Mouse (Mus musculus) cerebellum, adult 2 months (tissue): ENCODE data around the gene Aqp5.

Experiments used
- CTCF ChIP-seq: fragments of 200-500 bp; IDR thresholded peaks from 2 replicates; pipeline ENCODE4 v1.5.1; 2011; ENCODE audit warnings: low read depth, mild to moderate bottlenecking, control low read depth, low read length, moderate library complexity, borderline replicate concordance; ENCODE audit not compliant: insufficient read depth
- POLR2A ChIP-seq: fragments of 200-500 bp; IDR thresholded peaks from 2 replicates; pipeline ENCODE4 v1.6.1; 2011; ENCODE audit warnings: low read length, control low read depth, borderline replicate concordance; ENCODE audit not compliant: insufficient read depth

DNA sequence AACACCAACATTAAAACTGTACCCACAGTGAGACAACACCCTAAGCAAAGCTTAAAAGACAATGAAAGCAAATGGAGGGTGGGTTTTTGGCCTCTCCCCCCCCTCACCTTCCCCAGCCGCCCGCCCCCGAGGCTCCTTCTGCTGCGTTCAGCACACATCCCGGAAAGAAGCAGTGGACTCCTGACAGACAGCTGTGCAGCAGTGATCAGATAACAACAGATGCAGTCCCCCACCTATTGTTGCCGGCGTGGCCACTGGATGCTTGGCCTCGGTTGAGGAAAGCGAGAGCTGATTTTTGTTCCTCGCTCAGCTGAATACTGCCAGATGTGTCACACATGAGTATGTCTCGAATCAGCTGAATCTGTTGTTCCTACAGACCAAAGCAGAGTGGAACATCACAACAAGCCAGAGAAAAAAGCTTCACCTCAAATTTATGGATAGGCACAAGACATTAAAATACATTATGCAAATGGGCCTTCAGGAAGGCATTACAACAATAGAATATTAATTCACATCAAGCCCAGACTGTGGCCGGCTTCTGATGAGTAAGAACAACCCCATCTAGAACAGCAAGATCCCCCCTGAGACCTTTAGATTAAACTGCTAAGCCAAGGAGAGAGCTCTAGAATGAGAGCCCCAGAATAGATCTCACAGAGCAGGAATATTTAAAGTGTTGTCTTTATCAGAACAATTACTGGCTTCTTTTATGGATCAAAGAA is 47.0 kb downstream of the Aqp5 start:
- TF ChIP-seq CTCF (no peak), POLR2A (no peak)
